Mouse (Mus musculus) stomach, embryonic 16.5 days (tissue): ENCODE measurements around the gene Zfp691. TPM values are rescaled to one million over a fixed set of nuclear protein-coding genes. Genes with fewer than 3 reads are reported as not detected.

ENCODE experiments used
- ATAC-seq: fragments of 200-750 bp; cut with Nextera tagmentation; 2 replicates; pipeline ENCODE4 v1.8.0; 2017; ENCODE audit warnings: moderate number of reproducible peaks, moderate TSS enrichment; ENCODE audit not compliant: insufficient read depth, low FRiP score
- H3K27ac ChIP-seq: fragments of 300-500 bp; sonication (generic); 2 replicates; pipeline ENCODE4 v1.5.1; 2014; ENCODE audit warnings: low read length
- H3K27me3 ChIP-seq: fragments of 300-500 bp; sonication (generic); 2 replicates; pipeline ENCODE4 v1.6.1; 2014; ENCODE audit warnings: low read length, control low read depth, mixed read lengths; ENCODE audit not compliant: control insufficient read depth, insufficient read depth
- H3K36me3 ChIP-seq: fragments of 300-500 bp; sonication (generic); 2 replicates; pipeline ENCODE4 v1.6.1; 2014; ENCODE audit warnings: low read length; ENCODE audit not compliant: control insufficient read depth, insufficient read depth
- H3K4me1 ChIP-seq: fragments of 300-500 bp; sonication (generic); 2 replicates; pipeline ENCODE4 v1.6.1; 2014; ENCODE audit warnings: low read length, control low read depth, mixed read lengths; ENCODE audit not compliant: control insufficient read depth, insufficient read depth
- H3K4me2 ChIP-seq: fragments of 300-500 bp; sonication (generic); 2 replicates; pipeline ENCODE4 v1.6.1; 2014; ENCODE audit warnings: low read depth, low read length, mixed read lengths
- H3K4me3 ChIP-seq: fragments of 300-500 bp; sonication (generic); replicated peaks from 2 replicates; pipeline ENCODE4 v1.5.1; 2014; ENCODE audit warnings: mild to moderate bottlenecking, low read length
- H3K9ac ChIP-seq: fragments of 300-500 bp; sonication (generic); 2 replicates; pipeline ENCODE4 v1.6.1; 2014; ENCODE audit warnings: low read length
- H3K9me3 ChIP-seq: fragments of 300-500 bp; sonication (generic); replicated peaks from 2 replicates; pipeline ENCODE4 v1.6.1; 2016; ENCODE audit warnings: low read length, control low read depth; ENCODE audit not compliant: control insufficient read depth
- WGBS: fragments of 180-500 bp; shearing (Covaris S2); extraction: QIAGEN DNeasy Blood & Tissue Kit; methylation state at CpG from one replicate; pipeline ENCODE4 v1.1.7; 2014; 5-methylcytosine and 5-hydroxymethylcytosine counted together
- polyA plus RNA-seq: library from polyadenylated mRNA; unstranded; fragments of >200 nt; fragmentation: Nextera tagmentation; extraction: Ambion mirVana; gene quantifications from 2 replicates; pipeline ENCODE4 v1.2.1, GENCODE M21; 2015

Gene Zfp691
- polyA plus RNA-seq, 1 experiment from 2014 or later = 4.9 TPM

DNA sequence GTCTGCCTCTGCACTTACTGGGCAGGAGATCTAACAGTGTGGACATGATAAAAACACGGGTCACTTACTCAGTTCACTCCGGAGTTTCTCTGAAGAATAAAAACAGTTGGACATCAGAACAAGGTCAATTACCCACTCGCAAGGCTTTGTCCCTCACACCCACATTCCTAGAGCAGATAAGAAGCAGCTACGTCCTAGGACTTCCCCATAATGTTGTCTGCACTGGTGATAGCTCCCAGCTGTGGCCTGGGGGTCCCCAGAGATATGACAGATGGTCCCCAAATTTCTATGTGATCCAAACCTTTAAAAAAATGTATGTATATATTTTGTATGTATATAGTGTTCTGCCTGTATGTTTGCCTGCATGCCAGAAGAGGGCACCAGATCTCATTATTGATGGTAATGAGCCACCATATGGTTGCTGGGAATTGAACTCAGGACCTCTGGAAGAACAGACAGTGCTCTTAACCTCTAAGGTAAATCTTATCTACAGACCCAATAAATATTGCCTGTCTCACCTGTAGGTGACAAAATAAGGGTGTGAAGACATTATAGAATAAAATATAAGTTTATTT is 6.2 kb upstream of the Zfp691 start:
- no peak for ATAC-seq
- no peak overlapping the region for H3K9ac ChIP-seq
- WGBS = 49% methylated on average over 4 of the region's 4 CpGs

DNA sequence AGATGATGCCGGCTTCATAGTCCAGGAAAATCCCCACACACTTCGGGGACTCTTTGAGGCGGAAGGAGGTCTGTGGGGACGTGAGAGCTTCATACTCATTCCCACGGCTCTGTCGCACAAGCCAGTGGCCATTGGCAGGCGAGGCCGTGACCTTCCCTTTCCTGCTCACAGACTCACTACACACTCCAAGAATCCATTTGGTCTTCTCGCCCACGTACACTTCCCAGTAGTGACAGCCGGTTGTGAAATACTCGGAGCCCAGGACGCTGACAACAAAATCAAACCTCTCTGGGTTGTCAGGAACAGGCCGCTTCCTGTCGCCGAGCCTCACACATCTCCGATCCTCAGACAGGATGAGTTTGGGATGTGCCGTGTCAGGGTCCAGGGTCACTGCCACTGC is 4.3 kb upstream of the Zfp691 start:
- 65% methylated on average over 18 of the region's 18 CpGs for WGBS
- Histone ChIP-seq H3K27ac (no peak overlapping the region), H3K4me3 (no peak overlapping the region), H3K4me2 (no peak overlapping the region), H3K4me1 (no peaks in the 10 kb centered on the region), H3K36me3 (no peaks in the 10 kb centered on the region), H3K9me3 (no peaks in the 10 kb centered on the region), H3K27me3 (no peaks in the 10 kb centered on the region), H3K9ac (no peak overlapping the region)
- no peak for ATAC-seq

More for the DNA sequence above, 6.2 kb upstream of the Zfp691 start:
- Histone ChIP-seq H3K27ac (no peak overlapping the region), H3K36me3 (no peaks in the 10 kb centered on the region), H3K4me3 (no peak overlapping the region), H3K4me1 (no peaks in the 10 kb centered on the region), H3K9me3 (no peaks in the 10 kb centered on the region), H3K4me2 (no peak overlapping the region), H3K27me3 (no peaks in the 10 kb centered on the region)

DNA sequence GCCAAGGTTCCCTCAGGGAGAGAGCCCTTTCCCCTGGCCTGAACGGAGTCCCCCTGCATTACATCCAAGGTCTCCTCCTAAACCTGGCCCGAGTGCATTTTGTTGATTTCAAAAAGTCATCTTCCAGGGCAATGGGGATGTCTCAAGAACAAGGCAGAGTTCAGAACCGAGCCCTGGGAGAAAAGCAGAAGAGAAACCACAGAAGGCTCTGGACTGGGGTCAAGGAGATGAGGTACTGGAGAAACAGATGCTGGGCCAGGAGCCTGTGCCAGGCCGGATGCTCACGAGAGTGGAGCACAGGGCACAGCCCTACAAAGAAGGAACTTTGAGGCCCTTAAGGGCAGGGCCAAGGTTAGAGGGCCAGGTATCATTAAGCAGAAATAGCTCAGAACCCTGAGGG is 3.7 kb upstream of the Zfp691 start:
- 70% methylated on average over 5 of the region's 5 CpGs for WGBS
- Histone ChIP-seq H3K27ac (no peak overlapping the region), H3K9me3 (no peaks in the 10 kb centered on the region), H3K4me2 (no peak overlapping the region), H3K4me3 (no peak overlapping the region), H3K27me3 (no peaks in the 10 kb centered on the region), H3K4me1 (peaks cover 5% of the 10 kb centered on the region), H3K36me3 (no peaks in the 10 kb centered on the region), H3K9ac (no peak overlapping the region)
- ATAC-seq = no peak

DNA sequence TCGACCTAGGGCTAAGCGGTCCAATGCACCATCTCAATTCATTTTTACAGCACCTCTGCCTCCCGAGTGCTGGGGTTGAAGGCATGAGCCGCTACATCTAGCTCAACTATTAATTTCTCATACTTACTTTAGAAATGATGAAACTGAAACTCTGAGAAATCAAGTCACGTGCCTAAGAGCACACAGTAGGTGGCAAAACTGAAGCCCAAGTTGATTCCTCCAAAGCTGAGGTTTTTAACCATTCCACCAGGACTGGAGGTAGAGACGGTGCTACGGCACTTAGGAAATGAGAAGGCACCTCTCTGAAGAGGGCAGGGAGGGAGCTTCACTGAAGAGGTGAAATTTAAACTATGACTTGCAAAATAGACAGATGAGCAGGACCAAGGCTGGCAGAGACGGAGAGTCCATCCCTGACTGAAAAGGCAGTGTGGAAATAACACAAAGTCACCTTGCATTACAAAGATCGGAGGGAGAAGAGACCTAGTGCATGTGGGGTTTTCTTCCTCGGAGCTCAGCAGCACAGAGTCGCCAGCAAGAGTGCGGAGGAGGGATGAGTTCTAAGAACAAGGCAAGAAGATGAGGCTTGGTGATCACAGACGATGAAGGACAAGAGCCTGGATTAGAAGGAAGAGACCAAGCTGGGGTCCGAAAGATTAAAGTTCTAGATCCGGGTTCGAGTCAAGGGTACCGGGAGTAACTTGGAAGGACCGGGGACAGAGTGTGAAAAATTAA is 910 bp downstream of the Zfp691 start:
- peak overlapping the region; percentile 90 for H3K4me2 ChIP-seq
- H3K4me1 ChIP-seq = peaks cover 9% of the 10 kb centered on the region
- H3K27me3 ChIP-seq = no peaks in the 10 kb centered on the region
- ATAC-seq = no peak
- H3K36me3 ChIP-seq = peaks cover 6% of the 10 kb centered on the region
- H3K9ac ChIP-seq = peak overlapping the region; percentile 92
- 33% methylated on average over 18 of the region's 18 CpGs for WGBS
- no peaks in the 10 kb centered on the region for H3K9me3 ChIP-seq
- peak overlapping the region; percentile 83 for H3K4me3 ChIP-seq
- H3K27ac ChIP-seq = no peak overlapping the region

DNA sequence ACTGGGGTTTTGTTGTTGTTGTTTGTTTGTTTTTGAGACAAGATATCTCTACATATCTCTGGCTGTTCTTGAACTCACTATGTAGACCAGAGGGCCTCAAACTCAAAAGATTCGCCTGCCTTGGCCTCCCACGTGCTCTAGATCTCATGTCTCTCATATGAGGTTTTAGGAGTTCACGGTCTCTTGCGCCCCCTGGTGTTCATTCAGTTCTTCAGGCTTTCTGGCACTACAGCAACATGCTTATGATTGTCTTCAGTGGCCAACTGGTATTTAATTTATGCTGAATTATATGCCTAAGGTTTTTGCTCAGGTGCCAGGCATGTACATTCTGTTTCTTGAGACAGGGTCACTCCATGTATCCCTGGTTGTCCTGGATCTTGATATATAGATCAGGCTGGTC is 6.3 kb downstream of the Zfp691 start:
- peak; percentile 50; the same call in 1 of the 2 replicates for ATAC-seq
- Histone ChIP-seq H3K27me3 (no peaks in the 10 kb centered on the region), H3K36me3 (peaks cover 6% of the 10 kb centered on the region), H3K4me2 (no peak overlapping the region), H3K27ac (no peak overlapping the region), H3K9ac (no peak overlapping the region), H3K9me3 (no peaks in the 10 kb centered on the region), H3K4me1 (peaks cover 4% of the 10 kb centered on the region; the same call in 1 of the 2 replicates), H3K4me3 (no peak overlapping the region)
- WGBS = 5% methylated on average over 4 of the region's 4 CpGs

DNA sequence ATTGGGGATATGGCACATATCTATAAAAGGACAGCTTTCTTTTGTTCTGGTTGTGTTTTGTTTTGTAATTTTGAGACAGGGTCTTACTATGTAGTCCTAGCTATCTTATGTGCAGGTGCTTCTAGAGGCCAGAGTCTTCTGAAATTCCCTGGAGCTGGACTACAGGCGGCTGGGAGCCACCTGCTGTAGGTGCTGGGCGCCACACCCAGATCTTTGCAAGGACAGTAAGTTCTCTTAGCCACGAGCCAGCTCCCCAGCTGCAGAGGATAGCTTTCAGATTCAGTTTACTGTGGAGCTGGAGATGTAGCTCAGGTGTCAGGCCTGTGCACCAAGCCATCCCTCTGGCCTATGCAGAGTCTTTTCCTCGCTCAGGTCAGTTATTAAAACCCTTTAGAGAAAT is 6.9 kb downstream of the Zfp691 start:
- H3K4me3 ChIP-seq = no peak overlapping the region
- H3K27ac ChIP-seq = no peak overlapping the region
- no peaks in the 10 kb centered on the region for H3K27me3 ChIP-seq
- H3K4me1 ChIP-seq = no peaks in the 10 kb centered on the region
- H3K9ac ChIP-seq = no peak overlapping the region
- 66% methylated on average over 4 of the region's 4 CpGs for WGBS
- no peak overlapping the region for H3K4me2 ChIP-seq
- no peaks in the 10 kb centered on the region for H3K9me3 ChIP-seq
- ATAC-seq = no peak
- H3K36me3 ChIP-seq = peaks cover 6% of the 10 kb centered on the region

DNA sequence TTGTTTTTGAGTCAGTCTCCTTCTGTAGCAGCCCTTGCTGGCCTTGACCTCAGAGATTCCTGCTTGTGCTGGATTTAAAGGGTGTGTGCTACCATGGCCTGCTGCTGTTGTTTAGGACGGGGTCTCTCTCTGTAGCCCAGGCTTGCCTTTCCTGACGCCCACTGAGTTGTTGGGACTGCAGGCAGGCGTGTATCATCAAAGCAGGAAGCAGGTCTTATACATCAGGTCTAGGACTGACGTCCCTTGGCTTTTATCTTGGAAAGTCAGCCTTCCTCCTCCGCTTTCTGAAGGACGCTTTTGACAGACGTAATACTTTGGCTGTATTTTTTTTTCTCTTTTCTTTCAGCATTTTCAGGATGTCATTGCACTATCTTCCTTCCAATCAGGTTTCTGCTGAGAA is 8.1 kb downstream of the Zfp691 start:
- H3K9me3 ChIP-seq = no peaks in the 10 kb centered on the region
- H3K4me2 ChIP-seq = no peak overlapping the region
- H3K4me1 ChIP-seq = no peaks in the 10 kb centered on the region
- no peak for ATAC-seq
- no peak overlapping the region for H3K27ac ChIP-seq
- 71% methylated on average over 7 of the region's 7 CpGs for WGBS
- H3K9ac ChIP-seq = no peak overlapping the region
- peaks cover 6% of the 10 kb centered on the region for H3K36me3 ChIP-seq
- H3K27me3 ChIP-seq = no peaks in the 10 kb centered on the region
- H3K4me3 ChIP-seq = no peak overlapping the region

DNA sequence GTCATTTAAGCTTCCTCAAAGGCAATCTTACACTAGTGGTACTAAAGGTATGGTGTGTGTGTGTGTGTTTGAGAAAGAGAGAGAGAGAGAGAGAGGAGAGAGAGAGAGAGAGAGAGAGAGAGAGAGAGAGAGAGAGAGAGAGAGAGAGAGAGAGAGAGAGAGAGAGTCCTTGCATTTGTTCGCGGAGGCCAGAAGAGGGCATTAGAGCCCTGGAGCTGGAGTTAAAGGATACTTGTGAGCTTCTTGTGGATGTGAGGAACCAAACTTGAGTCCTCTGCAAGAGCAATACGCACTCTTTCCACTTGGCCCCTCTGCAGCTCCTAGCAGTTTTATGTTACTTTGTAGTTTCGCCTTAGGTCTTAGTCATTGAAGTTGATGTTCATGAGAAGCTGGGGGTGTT is 11.0 kb downstream of the Zfp691 start:
- Histone ChIP-seq H3K27ac (no peak overlapping the region), H3K4me2 (no peak overlapping the region), H3K27me3 (no peaks in the 10 kb centered on the region), H3K9me3 (no peaks in the 10 kb centered on the region), H3K4me1 (no peaks in the 10 kb centered on the region), H3K9ac (no peak overlapping the region), H3K4me3 (no peak overlapping the region), H3K36me3 (no peaks in the 10 kb centered on the region)
- ATAC-seq = no peak
- 72% methylated on average over 4 of the region's 4 CpGs for WGBS

DNA sequence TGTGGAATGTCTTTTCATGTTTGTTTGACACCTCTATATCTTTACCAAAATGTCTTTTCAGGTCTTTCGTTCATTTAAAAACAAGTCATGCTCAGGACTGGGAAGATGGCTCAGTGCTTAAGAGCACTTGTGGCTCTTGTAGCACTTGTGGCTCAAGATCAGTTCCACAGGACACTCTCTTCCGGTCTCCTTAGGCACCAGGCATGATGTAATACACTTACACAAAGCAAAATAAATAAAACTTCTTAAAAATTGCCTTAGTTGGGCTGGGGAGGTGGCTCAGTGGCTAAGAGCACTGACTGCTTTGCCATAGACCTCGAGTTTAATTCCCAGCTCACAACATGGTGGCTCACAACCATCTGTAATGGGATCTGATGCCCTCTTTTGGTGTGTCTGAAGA is 12.6 kb downstream of the Zfp691 start:
- no peak overlapping the region for H3K4me3 ChIP-seq
- H3K36me3 ChIP-seq = no peaks in the 10 kb centered on the region
- WGBS = 71% methylated on average over 3 of the region's 3 CpGs
- H3K9ac ChIP-seq = no peak overlapping the region
- H3K27me3 ChIP-seq = no peaks in the 10 kb centered on the region
- H3K9me3 ChIP-seq = no peaks in the 10 kb centered on the region
- H3K27ac ChIP-seq = no peak overlapping the region
- H3K4me2 ChIP-seq = no peak overlapping the region
- H3K4me1 ChIP-seq = no peaks in the 10 kb centered on the region
- no peak for ATAC-seq
